Mouse (Mus musculus) liver, embryonic 16.5 days (tissue): ENCODE results near the gene Oit1. TPM values are rescaled to one million over a fixed set of nuclear protein-coding genes. Genes with fewer than 3 reads are reported as not detected.

Experiments used
- ATAC-seq: fragments of 200-750 bp; cut with Nextera tagmentation; 2 replicates; pipeline ENCODE4 v1.8.0; 2017; ENCODE audit warnings: low read depth, mild to moderate bottlenecking, moderate number of reproducible peaks, moderate library complexity
- H3K27ac ChIP-seq: fragments of 300-500 bp; sonication (generic); 2 replicates; pipeline ENCODE4 v1.5.1; 2014; ENCODE audit warnings: mild to moderate bottlenecking, low read length
- H3K27me3 ChIP-seq: fragments of 300-500 bp; sonication (generic); 2 replicates; pipeline ENCODE4 v1.6.1; 2014; ENCODE audit warnings: low read depth, low read length, mixed read lengths; ENCODE audit not compliant: control insufficient read depth, insufficient read depth
- H3K36me3 ChIP-seq: fragments of 300-500 bp; sonication (generic); 2 replicates; pipeline ENCODE4 v1.6.1; 2014; ENCODE audit warnings: mild to moderate bottlenecking; ENCODE audit not compliant: control insufficient read depth, insufficient read depth
- H3K4me1 ChIP-seq: fragments of 300-500 bp; sonication (generic); 2 replicates; pipeline ENCODE4 v1.6.1; 2014; ENCODE audit warnings: low read depth, low read length, mixed read lengths; ENCODE audit not compliant: control insufficient read depth
- H3K4me2 ChIP-seq: fragments of 300-500 bp; sonication (generic); 2 replicates; pipeline ENCODE4 v1.6.1; 2014; ENCODE audit warnings: low read depth, low read length, mixed read lengths
- H3K4me3 ChIP-seq: fragments of 300-500 bp; sonication (generic); 2 replicates; pipeline ENCODE4 v1.5.1; 2014; ENCODE audit warnings: low read depth, mild to moderate bottlenecking, low read length
- H3K9ac ChIP-seq: fragments of 300-500 bp; sonication (generic); 2 replicates; pipeline ENCODE4 v1.6.1; 2014; ENCODE audit warnings: low read depth, low read length
- H3K9me3 ChIP-seq: fragments of 300-500 bp; sonication (generic); replicated peaks from 2 replicates; pipeline ENCODE4 v1.6.1; 2016; ENCODE audit warnings: low read length; ENCODE audit not compliant: control insufficient read depth
- WGBS: fragments of 180-500 bp; shearing (Covaris S2); extraction: QIAGEN DNeasy Blood & Tissue Kit; methylation state at CpG from one replicate; pipeline ENCODE4 v1.1.7; 2014; ENCODE audit not compliant: insufficient replicate concordance; 5-methylcytosine and 5-hydroxymethylcytosine counted together
- polyA plus RNA-seq: library from polyadenylated mRNA; unstranded; fragments of >200 nt; fragmentation: Nextera tagmentation; extraction: Ambion mirVana; gene quantifications from 2 replicates; pipeline ENCODE4 v1.2.1, GENCODE M21; 2015

Gene Oit1
- polyA plus RNA-seq, 1 experiment from 2014 or later, result 0.07 TPM

- Histone ChIP-seq H3K36me3 (no peaks in the 10 kb centered on the region), H3K27me3 (no peaks in the 10 kb centered on the region), H3K4me1 (no peaks in the 10 kb centered on the region), H3K9me3 (no peaks in the 10 kb centered on the region), H3K4me2 (no peak overlapping the region), H3K4me3 (no peak overlapping the region), H3K9ac (no peak overlapping the region), H3K27ac (no peak overlapping the region)
- 56% methylated on average over 4 of the region's 4 CpGs for WGBS
- ATAC-seq, result no peak
Observed at GRCm38 (mm10) chr14:8345566-8345965, 33.0 kb downstream of the Oit1 start.

GRCm38 (mm10) chr14:8342509-8343106, 35.9 kb downstream of the Oit1 start:
- Histone ChIP-seq H3K27me3 (no peaks in the 10 kb centered on the region), H3K9me3 (no peaks in the 10 kb centered on the region), H3K27ac (no peak overlapping the region), H3K4me2 (no peak overlapping the region), H3K4me3 (no peak overlapping the region), H3K36me3 (no peaks in the 10 kb centered on the region), H3K9ac (no peak overlapping the region), H3K4me1 (no peaks in the 10 kb centered on the region)
- WGBS, result 59% methylated on average over 5 of the region's 5 CpGs
- ATAC-seq, result no peak

GRCm38 (mm10) chr14:8340226-8340625, 38.3 kb downstream of the Oit1 start:
- Histone ChIP-seq H3K4me2 (no peak overlapping the region), H3K27me3 (no peaks in the 10 kb centered on the region), H3K36me3 (no peaks in the 10 kb centered on the region), H3K4me3 (no peak overlapping the region), H3K9ac (no peak overlapping the region), H3K9me3 (no peaks in the 10 kb centered on the region), H3K27ac (no peak overlapping the region), H3K4me1 (no peaks in the 10 kb centered on the region)
- 64% methylated on average over 4 of the region's 4 CpGs for WGBS
- no peak for ATAC-seq

GRCm38 (mm10) chr14:8335947-8336346, 42.6 kb downstream of the Oit1 start:
- 57% methylated on average over 10 of the region's 10 CpGs for WGBS
- H3K4me1 ChIP-seq, result no peaks in the 10 kb centered on the region
- no peak for ATAC-seq

GRCm38 (mm10) chr14:8334511-8334910, 44.0 kb downstream of the Oit1 start:
- no peak overlapping the region for H3K27ac ChIP-seq
- no peaks in the 10 kb centered on the region for H3K27me3 ChIP-seq
- H3K9ac ChIP-seq, result no peak overlapping the region
- ATAC-seq, result no peak
- H3K9me3 ChIP-seq, result no peaks in the 10 kb centered on the region
- 59% methylated on average over 3 of the region's 3 CpGs for WGBS
- no peaks in the 10 kb centered on the region for H3K4me1 ChIP-seq
- H3K4me3 ChIP-seq, result no peak overlapping the region
- H3K36me3 ChIP-seq, result no peaks in the 10 kb centered on the region
- no peak overlapping the region for H3K4me2 ChIP-seq

More at GRCm38 (mm10) chr14:8335947-8336346, 42.6 kb downstream of the Oit1 start:
- Histone ChIP-seq H3K27me3 (no peaks in the 10 kb centered on the region), H3K9ac (no peak overlapping the region), H3K27ac (no peak overlapping the region), H3K36me3 (no peaks in the 10 kb centered on the region), H3K9me3 (no peaks in the 10 kb centered on the region), H3K4me3 (no peak overlapping the region), H3K4me2 (no peak overlapping the region)

- 58% methylated on average over 11 of the region's 11 CpGs for WGBS
- Histone ChIP-seq H3K4me3 (no peak overlapping the region), H3K27me3 (no peaks in the 10 kb centered on the region), H3K4me2 (no peak overlapping the region), H3K36me3 (no peaks in the 10 kb centered on the region), H3K4me1 (no peaks in the 10 kb centered on the region), H3K9ac (no peak overlapping the region), H3K9me3 (no peaks in the 10 kb centered on the region), H3K27ac (no peak overlapping the region)
- ATAC-seq, result no peak
Observed at GRCm38 (mm10) chr14:8332314-8333252, 46.0 kb downstream of the Oit1 start.

GRCm38 (mm10) chr14:8331307-8331905, 47.1 kb downstream of the Oit1 start:
- H3K4me2 ChIP-seq, result no peak overlapping the region
- H3K9ac ChIP-seq, result no peak overlapping the region
- H3K9me3 ChIP-seq, result no peaks in the 10 kb centered on the region
- H3K27me3 ChIP-seq, result no peaks in the 10 kb centered on the region
- H3K4me3 ChIP-seq, result no peak overlapping the region
- no peak overlapping the region for H3K27ac ChIP-seq
- H3K4me1 ChIP-seq, result no peaks in the 10 kb centered on the region; the same call in 1 of the 2 replicates
- no peak for ATAC-seq
- no peaks in the 10 kb centered on the region for H3K36me3 ChIP-seq
- WGBS, result 65% methylated on average over 14 of the region's 14 CpGs

GRCm38 (mm10) chr14:8330390-8330789, 48.2 kb downstream of the Oit1 start:
- Histone ChIP-seq H3K9me3 (no peaks in the 10 kb centered on the region), H3K4me3 (no peak overlapping the region), H3K4me2 (no peak overlapping the region), H3K36me3 (no peaks in the 10 kb centered on the region), H3K27ac (no peak overlapping the region), H3K27me3 (no peaks in the 10 kb centered on the region), H3K4me1 (peaks cover 5% of the 10 kb centered on the region), H3K9ac (no peak overlapping the region)
- ATAC-seq, result no peak
- WGBS, result 55% methylated on average over 6 of the region's 6 CpGs

GRCm38 (mm10) chr14:8329552-8329951, 49.0 kb downstream of the Oit1 start:
- H3K27me3 ChIP-seq, result no peaks in the 10 kb centered on the region
- no peaks in the 10 kb centered on the region for H3K36me3 ChIP-seq
- peaks cover 5% of the 10 kb centered on the region for H3K4me1 ChIP-seq
- H3K9me3 ChIP-seq, result no peaks in the 10 kb centered on the region
- ATAC-seq, result no peak
- H3K4me2 ChIP-seq, result no peak overlapping the region
- no peak overlapping the region for H3K9ac ChIP-seq
- H3K4me3 ChIP-seq, result no peak overlapping the region
- H3K27ac ChIP-seq, result no peak overlapping the region
- 55% methylated on average over 4 of the region's 4 CpGs for WGBS
